Mouse (Mus musculus) ES-Bruce4 (cell line): ENCODE data around the gene Plxnb2.

ENCODE experiments used
- CTCF ChIP-seq: IDR thresholded peaks from one replicate; pipeline ENCODE4 v1.8.1; 2011; ENCODE audit warnings: low read depth, low read length
- EP300 ChIP-seq: IDR thresholded peaks from 2 replicates; pipeline ENCODE4 v1.6.1; 2011; ENCODE audit warnings: low read depth, low read length; ENCODE audit not compliant: insufficient read depth

DNA sequence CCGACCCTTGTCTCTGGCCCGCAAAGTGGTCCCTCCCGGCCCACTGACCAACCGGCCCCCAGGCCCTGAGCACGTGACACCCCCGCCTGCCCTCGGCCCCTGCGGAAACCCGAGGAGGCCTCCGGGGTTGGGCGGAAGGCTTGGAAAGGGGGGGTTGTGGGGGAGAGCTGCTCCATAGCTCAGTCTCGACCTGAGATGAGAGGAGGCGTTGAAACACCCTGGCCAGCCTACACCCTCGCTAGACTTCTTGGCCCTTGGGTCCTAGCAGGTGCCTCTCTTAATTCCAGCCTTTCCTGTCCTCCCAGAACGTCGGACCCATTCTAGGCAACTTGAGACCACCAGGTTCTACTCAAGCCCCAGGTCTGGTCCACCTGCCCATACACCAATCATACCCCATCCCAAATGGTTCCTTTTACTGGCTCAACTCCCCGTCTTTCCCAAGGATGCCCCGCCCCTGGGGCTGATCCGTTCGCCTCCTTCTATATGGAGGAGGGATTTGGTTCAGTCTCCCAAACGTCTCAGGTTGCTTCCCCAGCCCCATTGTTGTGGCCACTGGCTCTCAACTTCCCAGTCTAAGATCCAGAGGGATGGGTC, 39.8 kb downstream of the Plxnb2 start, which contains the start of gene Mapk12:
- TF ChIP-seq CTCF = no peak
- no peak for TF ChIP-seq EP300
